Mouse (Mus musculus) E14TG2a.4 (cell line): Measurements from ENCODE around the gene Pacs1.

Source experiments
- CTCF ChIP-seq: conservative IDR thresholded peaks from 2 replicates; pipeline ENCODE4 v1.5.1; 2014; ENCODE audit warnings: low read length
- NANOG ChIP-seq: IDR thresholded peaks from 2 replicates; pipeline ENCODE4 v1.6.1; 2014; ENCODE audit warnings: borderline replicate concordance, low read length, mixed read lengths
- POU5F1 ChIP-seq: IDR thresholded peaks from 2 replicates; pipeline ENCODE4 v1.6.1; 2014; ENCODE audit warnings: low read length, borderline replicate concordance

DNA sequence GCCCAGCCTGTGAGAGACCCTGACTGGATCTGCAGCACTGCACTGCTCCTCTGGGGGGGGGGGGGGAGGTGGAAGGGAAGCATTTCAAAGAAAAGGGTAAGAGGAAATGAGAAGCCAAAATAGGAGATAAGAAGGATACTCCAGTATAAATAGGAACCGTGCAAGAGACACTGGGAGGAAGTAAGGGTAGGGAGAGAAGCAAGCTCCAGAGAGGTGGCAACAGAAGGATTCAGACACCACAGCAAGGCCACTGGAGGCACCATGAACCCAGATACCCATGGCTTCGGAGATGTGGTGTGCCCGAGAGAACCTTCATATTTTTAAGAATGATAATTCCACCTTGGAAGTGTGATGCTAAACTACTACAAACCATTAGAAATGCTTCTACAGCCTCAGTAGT lies 74.4 kb downstream of the Pacs1 start:
- no peak for TF ChIP-seq CTCF
- TF ChIP-seq POU5F1 = no peak
- no peak for TF ChIP-seq NANOG
